Mouse (Mus musculus) activated CD4-positive, CD25-positive, alpha-beta regulatory T cell, adult 4 months (primary cell): ENCODE results near the gene Vps35l. TPM values are rescaled to one million over a fixed set of nuclear protein-coding genes. Genes with fewer than 3 reads are reported as not detected.

Experiments
- ATAC-seq: one replicate; pipeline ENCODE4 v1.8.0; 2017
- polyA plus RNA-seq, 2 experiments: library from polyadenylated mRNA; unstranded; fragments of 100-300 nt; shearing (Covaris generic); gene quantifications; one replicate each; pipeline ENCODE4 v1.2.1; 2017

Gene Vps35l
- polyA plus RNA-seq = 10 to 100 TPM; 54.5 to 62.0 TPM

- peak; percentile 84 for ATAC-seq
Measured at GRCm38 (mm10) chr7:118739975-118740531, at the start of gene Vps35l. Vps35l (plus strand) TSS chr7:118740226.

GRCm38 (mm10) chr7:118691287-118691686, 48.7 kb upstream of the Vps35l start:
- ATAC-seq = no peak

- no peak for ATAC-seq
Measured at GRCm38 (mm10) chr7:118696146-118696545, 43.9 kb upstream of the Vps35l start.

GRCm38 (mm10) chr7:118697168-118697567, 42.9 kb upstream of the Vps35l start:
- ATAC-seq = no peak

GRCm38 (mm10) chr7:118698882-118699281, 41.1 kb upstream of the Vps35l start:
- ATAC-seq = no peak

- ATAC-seq = no peak
Measured at GRCm38 (mm10) chr7:118703144-118703561, 36.9 kb upstream of the Vps35l start.

GRCm38 (mm10) chr7:118704001-118704850, 35.8 kb upstream of the Vps35l start:
- no peak for ATAC-seq

- peak; percentile 90 for ATAC-seq
Measured at GRCm38 (mm10) chr7:118705101-118705961, 34.7 kb upstream of the Vps35l start, which contains the start of gene Gde1. Gde1 (minus strand) TSS chr7:118705778.

GRCm38 (mm10) chr7:118706051-118706450, 34.0 kb upstream of the Vps35l start:
- ATAC-seq = no peak

- no peak for ATAC-seq
Measured at GRCm38 (mm10) chr7:118706488-118706887, 33.5 kb upstream of the Vps35l start.

- no peak for ATAC-seq
Measured at GRCm38 (mm10) chr7:118707216-118707615, 32.8 kb upstream of the Vps35l start.

GRCm38 (mm10) chr7:118708002-118708401, 32.0 kb upstream of the Vps35l start:
- no peak for ATAC-seq

- no peak for ATAC-seq
Measured at GRCm38 (mm10) chr7:118710776-118711175, 29.2 kb upstream of the Vps35l start.

- ATAC-seq = peak; percentile 100
Measured at GRCm38 (mm10) chr7:118712228-118713173, 27.5 kb upstream of the Vps35l start, which contains the start of gene Ccp110. Ccp110 (plus strand) TSS chr7:118712552.

- no peak for ATAC-seq
Measured at GRCm38 (mm10) chr7:118714873-118715272, 25.2 kb upstream of the Vps35l start.

- no peak for ATAC-seq
Measured at GRCm38 (mm10) chr7:118718066-118718465, 22.0 kb upstream of the Vps35l start.

GRCm38 (mm10) chr7:118723927-118724326, 16.1 kb upstream of the Vps35l start:
- no peak for ATAC-seq

- no peak for ATAC-seq
Measured at GRCm38 (mm10) chr7:118725459-118725858, 14.6 kb upstream of the Vps35l start.

GRCm38 (mm10) chr7:118728846-118729587, 11.0 kb upstream of the Vps35l start:
- ATAC-seq = no peak

- no peak for ATAC-seq
Measured at GRCm38 (mm10) chr7:118731781-118732180, 8.2 kb upstream of the Vps35l start.

- peak; percentile 43 for ATAC-seq
Measured at GRCm38 (mm10) chr7:118733225-118733624, 6.8 kb upstream of the Vps35l start.
